Mouse (Mus musculus): ENCODE results near the gene Uhrf2.
A peak's percentile ranks its signal among the peaks of the same experiment; 100 is the strongest.

The Uhrf2 gene

DNA sequence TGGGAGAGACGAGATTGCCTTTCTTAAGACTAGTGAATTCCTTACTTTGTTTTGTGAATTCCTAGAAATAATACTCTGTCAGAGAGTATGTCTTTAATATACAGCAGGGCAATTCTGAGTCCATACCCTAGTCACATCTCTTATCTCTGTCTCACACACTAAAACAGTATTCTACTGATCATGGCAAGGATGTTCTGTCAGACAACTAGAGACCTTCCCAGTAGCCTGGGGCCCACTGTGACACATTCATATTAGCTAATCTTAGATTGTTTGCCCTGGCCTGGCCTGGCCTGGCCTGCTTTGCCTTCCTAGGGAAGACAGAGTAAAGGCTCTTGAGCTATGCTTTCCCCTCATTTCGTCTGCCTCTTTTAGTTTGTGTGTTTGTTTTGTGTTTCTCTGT is 20.3 kb downstream of the Uhrf2 start:
- peak; percentile 77 for DNase-seq (ENCODE audit: low spot score)

DNA sequence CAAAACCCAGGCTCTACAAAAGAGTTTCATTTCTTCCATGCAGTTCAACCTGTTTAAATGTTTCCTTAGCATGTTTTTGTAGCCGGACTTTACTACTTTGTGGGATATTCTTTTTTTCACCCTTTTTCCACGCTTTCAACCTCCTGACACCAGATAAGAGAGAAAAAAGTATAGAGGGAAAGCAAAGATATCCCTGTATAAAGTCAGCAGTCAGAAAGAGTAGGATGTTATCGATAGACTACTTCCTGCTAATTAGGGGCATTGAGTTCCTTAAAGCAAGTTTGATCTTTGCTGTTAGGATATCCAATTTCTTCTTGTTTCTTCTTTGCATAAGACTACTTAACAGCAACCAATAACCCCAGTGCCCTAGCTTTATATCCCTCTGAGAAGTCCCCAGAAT is 21.2 kb downstream of the Uhrf2 start:
- DNase-seq (ENCODE audit: low spot score) = no peak

DNA sequence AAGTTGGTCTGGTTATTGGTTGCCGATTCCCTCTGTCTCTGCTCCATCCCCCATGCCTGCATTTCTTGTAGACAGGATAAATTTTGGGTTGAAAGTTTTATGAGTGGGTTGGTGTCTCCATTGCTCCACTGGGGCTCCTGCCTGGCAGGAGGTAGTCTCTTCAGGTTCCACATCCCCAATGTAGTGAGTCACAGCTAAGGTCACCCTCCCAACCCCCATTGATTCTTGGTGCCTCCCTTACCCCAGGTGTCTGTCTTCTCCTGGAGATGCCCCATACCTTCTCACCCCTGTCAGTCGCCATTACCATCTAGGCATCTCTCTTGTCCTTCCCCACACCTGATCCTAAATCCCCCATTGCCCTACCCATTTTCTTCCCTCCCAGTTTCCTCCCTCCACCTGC is 23.9 kb downstream of the Uhrf2 start:
- no peak for DNase-seq (ENCODE audit: low spot score)

DNA sequence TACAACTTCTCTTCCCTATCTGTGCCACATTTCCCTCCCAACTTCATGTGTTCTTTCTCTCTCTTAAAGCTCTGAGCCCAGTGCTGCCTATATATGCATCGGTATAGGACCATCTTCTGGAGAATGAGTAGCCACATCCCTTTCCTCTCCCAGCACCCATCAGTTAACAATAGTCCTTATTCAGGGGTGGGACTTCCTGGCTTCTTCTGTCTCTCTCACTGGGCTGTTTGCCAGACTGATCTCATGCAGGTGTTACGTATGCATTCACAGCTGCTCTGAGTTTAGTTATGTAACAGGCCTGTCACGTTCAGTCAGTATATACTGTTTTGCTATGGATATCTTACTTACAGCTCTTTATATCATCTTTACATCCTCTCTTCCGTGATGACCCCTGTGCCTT is 35.5 kb downstream of the Uhrf2 start:
- DNase-seq (ENCODE audit: low spot score) = no peak

DNA sequence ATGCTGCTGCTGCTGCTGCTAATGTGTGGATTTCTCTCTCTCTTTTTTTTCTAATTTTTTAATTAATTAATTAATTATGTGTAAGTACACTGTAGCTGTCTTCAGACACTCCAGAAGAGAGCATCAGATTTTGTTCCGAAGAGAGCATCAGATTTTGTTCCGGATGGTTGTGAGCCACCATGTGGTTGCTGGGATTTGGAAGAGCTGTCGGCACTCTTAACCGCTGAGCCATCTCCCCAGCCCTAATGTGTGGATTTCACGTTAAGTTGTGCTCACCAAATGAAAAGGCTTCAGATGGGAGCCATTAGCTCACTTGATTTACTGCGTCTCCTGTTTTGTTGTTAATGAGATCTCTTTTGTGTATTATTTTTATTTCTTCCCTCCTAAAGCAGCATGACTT is 59.9 kb downstream of the Uhrf2 start:
- no peak for DNase-seq (ENCODE audit: low spot score)

DNA sequence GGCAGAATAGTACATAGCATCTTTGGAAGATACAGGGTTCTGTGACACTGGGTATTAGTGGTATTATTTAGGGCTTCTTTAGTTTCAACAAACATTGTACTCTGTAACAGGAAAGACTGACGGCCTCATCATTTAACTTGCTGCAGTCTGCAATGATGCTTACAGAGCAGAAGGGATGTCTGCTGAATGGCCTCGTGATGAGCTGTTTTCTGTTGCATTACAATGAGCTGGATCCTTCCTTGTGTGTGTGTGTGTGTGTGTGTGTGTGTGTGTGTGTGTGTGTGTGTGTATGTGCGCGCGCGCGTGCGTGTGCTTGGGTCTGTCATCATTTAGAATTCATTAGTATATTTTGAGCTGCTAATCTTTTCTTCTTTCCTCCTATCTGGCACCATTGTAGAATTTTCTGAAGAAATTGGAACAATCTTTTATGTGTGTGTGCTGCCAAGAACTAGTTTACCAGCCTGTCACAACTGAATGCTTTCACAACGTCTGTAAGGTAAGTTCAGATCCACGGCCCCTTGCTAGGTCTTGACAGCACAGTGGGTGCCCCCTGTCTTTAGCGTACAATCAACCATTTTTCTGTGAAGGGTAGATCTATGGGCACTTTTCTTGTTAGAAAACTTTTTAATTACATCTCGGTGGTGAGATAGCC is 61.5 kb downstream of the Uhrf2 start:
- no peak for DNase-seq (ENCODE audit: low spot score)

DNA sequence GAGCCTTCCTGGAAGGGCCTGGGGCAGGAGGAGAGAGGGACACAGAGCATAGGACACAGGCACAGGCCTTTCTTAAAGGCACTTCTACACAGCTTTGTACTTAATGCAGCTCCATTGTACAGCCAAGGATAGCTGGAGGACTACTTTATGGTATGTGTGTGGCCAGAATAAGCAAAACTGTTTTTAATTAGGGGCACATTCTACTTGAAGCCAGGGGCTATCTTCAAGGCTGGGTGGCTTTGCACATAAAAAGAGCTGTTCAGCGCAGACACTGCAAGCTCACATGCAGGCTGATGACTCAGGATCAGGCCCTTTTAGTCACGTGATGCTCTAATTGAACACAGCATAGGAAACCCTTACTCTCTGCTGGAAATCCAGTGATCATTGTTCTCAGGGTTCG is 65.9 kb downstream of the Uhrf2 start:
- DNase-seq (ENCODE audit: low spot score) = no peak

DNA sequence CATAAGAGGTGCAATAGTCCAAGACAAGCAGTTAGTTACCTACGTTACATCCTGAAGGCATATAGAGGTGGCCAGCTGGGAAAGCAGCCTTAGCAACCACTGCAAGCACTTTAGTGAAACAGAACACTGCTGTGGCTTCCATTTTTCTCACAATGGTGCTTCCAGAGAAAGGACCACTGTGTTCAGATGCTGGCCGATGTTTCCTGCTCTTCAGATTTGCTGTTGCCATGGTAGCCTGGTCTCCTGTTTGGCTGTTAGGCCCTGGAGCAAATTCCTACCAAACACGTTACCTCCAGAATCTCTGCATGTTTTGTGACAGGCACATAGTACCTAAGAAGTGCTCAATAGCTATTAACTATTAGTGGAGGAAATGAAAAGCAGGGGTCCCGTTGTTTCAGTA is 66.7 kb downstream of the Uhrf2 start:
- no peak for DNase-seq (ENCODE audit: low spot score)

DNA sequence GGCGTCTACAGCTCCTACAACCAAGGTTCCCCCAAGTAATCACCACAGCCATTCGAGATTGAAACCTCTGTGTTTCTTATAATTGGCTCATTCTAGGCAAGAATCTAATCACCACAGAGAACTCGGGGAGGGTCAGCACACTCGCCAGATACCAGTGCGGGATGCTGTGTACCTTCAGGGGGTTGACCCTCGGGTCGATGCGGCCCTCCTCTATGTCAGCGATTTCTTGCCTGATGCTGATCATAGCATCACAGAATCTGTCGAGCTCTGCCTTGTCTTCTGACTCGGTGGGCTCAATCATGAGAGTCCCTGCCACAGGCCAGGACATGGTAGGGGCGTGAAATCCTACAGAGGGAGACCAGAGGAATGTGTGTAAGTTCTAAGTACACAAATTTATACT is 70.3 kb downstream of the Uhrf2 start:
- DNase-seq (ENCODE audit: low spot score) = no peak

DNA sequence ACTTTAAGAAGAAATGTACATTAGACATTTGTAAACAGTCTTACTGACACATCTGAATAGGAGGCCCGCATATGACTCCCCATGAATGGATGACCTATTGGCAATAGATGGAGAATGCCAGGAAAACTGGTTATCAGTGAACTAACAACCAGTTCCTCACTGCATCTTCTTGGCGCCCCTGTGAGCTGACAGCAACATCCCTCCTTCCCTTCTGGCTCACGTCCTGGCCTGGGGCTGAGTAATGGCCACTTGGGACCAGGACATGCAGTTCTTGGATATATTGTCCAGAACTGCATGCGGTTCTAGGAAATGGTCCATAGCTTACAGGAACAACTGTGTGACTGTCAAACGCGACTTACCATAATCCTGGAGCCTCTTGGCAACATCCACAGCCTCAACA is 72.3 kb downstream of the Uhrf2 start:
- DNase-seq (ENCODE audit: low spot score) = no peak

DNA sequence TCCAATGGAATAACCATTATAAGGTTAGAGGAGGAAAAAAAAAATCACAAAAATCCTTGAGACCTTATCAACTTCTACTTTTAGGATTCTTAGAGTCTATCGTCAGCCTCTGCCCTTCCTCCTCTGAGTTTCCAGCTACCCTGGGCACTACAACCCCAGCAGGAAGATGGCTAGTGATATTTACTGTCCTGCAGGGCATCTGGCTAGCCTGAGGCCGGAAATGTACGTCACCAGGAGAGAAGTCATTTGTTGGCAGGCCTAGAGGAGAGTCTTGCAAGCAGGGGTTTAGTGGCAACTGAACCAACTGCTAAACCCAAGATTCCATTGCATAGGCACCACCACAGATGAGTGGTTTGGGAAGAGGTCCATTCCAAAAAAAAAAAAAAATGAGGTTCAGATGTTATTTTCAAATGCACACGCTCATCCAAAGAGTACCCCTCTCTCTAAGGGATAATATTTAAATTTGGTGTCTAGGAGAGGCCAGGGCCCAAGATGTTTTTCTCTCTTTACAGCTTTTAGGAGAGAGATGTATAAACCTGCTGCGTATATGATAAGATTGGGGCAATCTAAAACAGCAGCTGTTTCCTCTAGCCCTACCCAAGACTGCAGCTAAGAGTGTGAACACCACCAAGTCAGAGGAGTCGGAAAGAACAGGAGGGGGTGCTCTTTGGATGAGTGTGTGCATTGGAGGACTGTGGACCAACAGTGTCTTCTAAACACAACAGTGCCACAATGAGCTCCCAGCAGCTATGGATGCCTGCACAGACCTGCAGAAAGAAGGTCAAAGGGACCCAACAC is 74.9 kb downstream of the Uhrf2 start:
- no peak for DNase-seq (ENCODE audit: low spot score)

DNA sequence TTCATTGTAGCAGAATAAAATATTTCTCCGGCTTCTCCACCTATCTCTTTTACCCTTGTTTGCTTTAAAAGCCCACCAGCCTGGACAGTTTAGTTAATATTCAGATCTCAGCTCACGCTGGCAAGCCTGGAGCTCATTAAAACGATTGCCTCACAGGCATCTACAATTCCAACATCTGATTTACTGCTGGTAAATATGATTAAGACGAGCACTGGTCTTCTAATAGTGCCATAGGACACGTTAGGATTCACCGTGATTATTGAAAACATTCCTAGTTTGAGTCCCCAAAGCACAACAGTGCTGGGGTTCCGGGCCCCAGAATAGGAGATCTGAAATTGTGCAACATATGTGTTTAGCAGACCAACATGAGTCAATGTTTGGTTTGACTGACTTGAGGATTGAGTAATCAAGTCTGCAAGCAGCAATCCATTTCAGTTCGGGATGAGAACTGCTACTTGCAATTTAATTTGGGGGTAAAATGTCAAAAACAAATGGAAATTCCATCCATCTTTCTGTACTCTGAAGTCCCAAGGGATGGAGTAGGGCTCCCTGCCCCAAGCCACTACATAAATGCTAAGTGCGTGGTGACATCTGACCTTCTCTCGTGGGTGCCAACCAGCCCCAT is 77.0 kb downstream of the Uhrf2 start:
- no peak for DNase-seq (ENCODE audit: low spot score)

DNA sequence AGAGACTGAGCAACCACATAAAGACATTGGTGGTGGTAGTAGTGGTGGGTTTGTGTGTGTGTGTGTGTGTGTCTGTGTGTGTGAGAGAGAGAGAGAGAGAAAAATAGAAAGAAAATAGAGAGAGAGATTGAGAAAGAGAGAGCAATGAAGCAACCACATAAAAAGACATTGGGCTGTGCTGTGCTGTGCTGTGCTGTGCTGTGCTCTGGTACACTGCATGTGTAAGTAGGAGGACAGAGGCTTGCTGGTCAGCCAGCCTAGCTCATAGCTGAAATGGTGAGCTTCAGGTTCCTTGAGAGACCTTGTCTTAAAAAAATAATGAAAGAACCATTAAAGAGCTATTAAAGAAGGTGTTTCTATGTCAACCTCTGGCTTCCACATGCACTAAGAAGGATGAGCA is 78.3 kb downstream of the Uhrf2 start:
- DNase-seq (ENCODE audit: low spot score) = no peak

DNA sequence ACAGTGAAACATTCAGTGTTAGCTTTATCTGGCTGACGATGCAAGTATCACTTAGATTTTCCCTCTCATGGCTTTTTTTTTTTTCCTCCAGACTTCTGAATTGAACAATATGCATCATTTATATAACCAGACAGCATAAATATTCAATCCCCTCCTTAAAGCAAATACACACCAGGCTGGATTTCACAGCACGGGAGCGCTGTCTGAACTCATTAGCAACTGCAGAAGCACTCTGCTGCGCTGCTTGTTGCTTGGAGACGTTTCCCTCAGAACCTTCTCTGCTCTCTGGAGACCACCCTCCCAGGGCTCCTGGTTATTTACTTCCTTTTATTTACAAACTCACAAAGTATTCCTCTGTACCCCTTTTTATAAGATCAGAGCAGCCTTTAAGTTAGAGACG is 78.8 kb downstream of the Uhrf2 start:
- DNase-seq (ENCODE audit: low spot score) = no peak

DNA sequence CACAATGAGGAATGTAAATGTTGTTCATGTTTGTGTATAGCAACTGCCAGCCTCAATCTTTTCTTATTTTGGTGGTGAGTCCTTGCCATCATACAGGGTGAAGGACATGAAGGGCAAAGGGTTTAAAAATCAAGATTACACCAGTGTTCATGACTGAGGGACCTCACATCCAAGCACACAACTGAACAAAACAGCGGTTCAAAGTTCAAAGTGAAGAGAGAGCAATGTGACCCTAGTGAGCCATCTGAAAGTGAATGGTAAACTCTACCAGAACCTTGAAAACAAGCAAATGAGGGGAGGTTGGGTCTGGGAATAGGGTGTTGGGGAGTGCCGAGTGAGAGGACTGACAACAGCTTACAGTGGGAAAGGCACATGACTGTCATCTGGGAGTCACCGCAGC is 81.1 kb downstream of the Uhrf2 start:
- no peak for DNase-seq (ENCODE audit: low spot score)

DNA sequence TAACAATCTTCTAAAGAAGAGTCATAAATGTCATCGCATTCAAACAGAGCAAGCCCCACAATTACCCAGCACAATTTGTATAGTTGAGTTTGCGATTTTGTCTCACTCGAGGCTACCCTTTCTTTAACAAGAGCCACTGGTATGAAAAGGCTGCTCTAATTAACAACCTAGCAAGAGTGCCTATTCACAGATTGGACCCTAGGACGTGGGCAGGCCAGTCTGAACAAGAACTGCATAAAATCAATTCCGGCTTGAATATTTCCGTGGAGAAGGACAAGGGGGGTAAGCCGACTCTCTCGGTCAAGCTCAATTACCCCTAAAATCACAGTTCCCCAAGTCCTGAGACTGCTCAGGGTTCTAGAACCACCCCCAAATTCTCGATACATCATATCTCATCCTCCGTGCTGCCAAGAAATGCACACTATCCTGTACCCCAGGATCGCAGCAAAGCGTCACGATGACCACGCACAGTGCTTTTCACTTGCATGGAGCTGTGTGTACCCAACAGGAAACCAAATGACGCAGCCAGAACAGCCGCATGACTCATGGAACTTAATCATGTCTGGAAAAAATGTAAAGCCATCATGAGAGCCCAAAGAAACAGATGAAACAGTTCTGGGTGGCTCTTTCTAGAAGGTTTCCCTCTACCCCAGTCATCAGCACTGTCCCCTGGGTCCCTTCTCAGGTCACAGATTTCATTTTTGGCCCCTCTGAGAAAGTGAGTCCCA is 82.8 kb downstream of the Uhrf2 start:
- no peak for DNase-seq (ENCODE audit: low spot score)

DNA sequence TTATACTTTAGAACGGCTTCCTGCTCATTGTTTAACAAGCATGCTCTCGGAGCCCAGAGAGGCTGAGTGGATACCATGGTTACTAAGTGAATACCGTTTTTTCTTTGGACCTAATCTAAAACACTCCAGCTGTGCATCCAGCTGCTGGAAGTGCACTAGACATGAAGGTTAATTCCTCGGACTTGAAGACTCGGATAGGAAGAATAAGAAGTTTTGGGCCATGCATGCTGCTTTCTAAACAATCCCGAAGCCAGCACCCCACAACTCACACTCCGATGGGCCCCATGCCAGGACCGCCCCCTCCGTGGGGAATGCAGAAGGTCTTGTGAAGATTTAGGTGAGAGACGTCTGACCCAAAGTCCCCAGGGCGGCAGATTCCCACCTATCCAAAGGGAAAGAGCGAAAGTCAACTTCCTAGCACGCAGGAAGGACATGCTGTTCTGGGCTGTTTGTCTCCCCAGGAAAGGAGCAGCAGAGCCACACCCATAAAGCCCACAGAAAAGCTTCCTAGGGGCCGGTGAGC is 84.7 kb downstream of the Uhrf2 start:
- DNase-seq (ENCODE audit: low spot score) = no peak

DNA sequence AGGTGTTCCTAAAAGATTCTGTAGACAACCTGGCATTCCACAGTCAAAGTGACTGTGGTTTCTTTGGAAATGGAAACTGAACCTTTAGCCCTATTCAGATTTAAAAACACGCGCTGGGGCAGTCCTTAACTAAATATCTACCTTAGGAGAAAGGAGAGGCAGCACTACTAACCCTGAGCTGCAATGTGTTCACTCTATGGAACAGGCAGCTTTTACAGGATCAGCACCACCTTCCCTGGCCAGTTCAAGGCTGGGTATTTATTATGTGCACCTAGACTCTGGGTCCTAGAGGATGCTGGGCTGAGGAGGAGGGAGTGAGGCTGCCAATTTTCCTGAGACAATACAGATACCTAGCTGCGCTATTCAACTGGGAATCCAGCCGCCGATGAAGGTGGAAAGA is 85.3 kb downstream of the Uhrf2 start:
- no peak for DNase-seq (ENCODE audit: low spot score)

DNA sequence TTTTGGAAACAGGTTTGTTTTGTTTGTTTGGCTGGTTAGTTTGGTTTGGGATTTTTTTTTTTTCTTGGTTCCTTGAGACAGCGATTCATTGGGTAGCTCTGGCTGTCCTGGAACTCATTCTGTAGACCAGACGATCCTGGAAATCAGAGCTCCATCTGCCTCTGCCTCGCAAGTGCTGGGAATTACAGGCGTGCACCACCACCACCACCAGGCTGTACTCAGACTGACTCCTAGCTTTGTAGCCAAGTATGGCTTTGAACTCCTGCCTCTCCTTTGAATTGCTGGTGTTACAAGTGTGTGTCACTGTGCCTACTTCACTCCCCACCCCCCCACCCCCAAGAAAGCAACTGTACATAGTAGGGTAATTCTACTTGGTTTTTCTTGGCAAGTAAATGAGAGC is 86.9 kb downstream of the Uhrf2 start:
- DNase-seq (ENCODE audit: low spot score) = no peak

DNA sequence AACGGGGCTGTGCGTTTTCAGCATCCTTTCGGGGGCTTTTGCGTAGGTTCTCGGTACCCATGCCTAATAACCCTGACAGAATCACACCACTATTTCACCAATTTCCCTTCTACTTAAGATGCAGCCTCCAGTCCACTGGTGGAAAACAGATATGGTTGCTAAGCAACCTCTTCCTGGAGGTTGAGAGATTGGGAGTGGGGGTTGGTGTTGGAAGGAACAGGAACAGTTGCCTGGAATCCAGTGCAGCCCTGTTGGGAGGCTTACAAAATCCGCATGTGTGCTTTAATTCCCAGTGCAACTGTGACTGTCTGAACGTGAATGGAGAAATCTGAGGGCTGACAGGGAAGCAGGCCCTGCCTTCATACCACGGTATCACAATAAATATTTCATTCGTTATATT is 87.5 kb downstream of the Uhrf2 start:
- no peak for DNase-seq (ENCODE audit: low spot score)

DNA sequence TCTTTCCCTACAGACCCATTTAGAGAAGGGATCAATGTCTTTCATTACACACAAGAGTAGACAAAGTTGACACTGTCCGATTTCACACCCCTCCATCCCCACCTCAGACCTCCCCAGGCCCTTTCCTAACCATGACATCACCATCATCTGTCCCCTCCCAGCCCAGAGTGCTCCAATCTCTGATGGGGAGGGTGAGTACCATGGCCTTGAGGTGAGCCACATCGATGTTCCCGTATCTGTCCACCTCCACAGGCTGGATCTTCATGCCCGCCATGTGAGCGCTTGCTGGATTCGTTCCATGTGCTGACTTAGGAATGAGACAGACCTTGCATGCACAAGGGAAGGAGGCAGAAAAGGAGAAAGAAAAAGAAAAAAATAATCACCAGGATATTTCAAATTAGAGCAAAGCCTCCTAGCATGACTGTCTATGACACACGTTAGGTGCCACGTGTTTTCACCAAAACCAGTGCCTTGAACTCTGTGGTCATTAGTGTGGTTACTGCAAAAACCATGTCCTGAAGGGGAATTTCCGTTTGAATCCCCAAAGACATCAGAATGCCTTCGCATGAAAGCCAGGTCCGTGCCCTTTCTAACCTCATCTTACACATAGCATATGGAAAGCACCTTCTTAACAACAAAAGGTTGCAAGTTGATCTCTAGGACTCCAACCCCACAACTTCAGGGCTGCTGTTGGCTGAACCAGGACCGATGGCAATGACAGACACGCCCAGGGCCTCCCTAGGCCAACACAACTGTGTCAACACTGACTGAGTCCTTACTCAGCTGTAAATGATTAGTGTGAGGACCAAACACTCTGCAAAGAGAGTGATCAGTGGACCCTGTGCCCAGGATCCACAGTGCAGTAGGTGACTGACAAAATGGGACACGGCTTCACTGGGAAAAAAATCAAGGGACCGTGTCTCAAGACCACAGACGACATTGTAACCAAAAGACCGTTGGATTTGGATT is 88.3 kb downstream of the Uhrf2 start:
- DNase-seq (ENCODE audit: low spot score) = no peak
